Mouse (Mus musculus) lung, postnatal 36 days (tissue): ENCODE data around the gene Znrf3.

Experiments
- DNase-seq: peaks from one replicate; pipeline ENCODE4 v3.0.0; 2022; ENCODE audit warnings: mixed read lengths

Znrf3 gene

GRCm38 (mm10) chr11:5307024-5307905 lies 137.4 kb downstream of the Znrf3 start:
- no peak for DNase-seq

DNA sequence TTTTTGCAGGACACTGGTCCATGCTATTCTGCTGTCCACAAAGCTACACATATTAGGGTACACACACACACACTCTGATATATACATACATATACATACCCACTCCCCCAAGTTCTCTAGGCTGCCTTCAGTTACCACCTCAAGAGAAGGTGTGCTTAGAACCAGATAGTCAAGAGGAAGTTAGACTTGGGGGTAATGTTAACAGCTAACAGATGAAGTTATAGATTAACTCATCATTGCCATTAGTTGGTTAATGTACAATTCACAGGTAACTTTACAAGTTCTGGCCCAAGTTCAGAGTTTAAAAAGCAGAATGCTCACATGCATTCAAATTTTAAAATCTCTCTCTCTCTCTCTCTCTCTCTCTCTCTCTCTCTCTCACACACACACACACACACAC lies 138.6 kb downstream of the Znrf3 start:
- DNase-seq, result no peak

GRCm38 (mm10) chr11:5304526-5304925 lies 140.1 kb downstream of the Znrf3 start:
- DNase-seq, result no peak

DNA sequence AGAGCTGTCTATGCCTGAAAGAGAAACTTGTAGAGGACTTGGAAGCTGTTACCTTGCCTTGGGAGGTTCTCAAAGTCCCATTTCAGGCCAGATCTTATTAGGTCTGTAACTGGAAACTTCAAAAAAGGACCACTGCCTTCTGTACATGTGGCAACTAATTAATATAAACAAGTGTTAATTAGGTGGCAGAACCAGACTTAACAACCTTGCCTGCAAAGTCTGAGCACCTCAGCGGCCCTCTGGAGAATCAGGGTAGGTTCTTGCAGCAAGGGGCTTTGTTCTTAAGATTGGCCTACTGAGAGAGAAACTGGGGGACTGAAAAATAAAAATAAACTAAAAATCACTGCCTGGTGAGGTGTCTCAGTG lies 146.7 kb downstream of the Znrf3 start:
- DNase-seq, result no peak

DNA sequence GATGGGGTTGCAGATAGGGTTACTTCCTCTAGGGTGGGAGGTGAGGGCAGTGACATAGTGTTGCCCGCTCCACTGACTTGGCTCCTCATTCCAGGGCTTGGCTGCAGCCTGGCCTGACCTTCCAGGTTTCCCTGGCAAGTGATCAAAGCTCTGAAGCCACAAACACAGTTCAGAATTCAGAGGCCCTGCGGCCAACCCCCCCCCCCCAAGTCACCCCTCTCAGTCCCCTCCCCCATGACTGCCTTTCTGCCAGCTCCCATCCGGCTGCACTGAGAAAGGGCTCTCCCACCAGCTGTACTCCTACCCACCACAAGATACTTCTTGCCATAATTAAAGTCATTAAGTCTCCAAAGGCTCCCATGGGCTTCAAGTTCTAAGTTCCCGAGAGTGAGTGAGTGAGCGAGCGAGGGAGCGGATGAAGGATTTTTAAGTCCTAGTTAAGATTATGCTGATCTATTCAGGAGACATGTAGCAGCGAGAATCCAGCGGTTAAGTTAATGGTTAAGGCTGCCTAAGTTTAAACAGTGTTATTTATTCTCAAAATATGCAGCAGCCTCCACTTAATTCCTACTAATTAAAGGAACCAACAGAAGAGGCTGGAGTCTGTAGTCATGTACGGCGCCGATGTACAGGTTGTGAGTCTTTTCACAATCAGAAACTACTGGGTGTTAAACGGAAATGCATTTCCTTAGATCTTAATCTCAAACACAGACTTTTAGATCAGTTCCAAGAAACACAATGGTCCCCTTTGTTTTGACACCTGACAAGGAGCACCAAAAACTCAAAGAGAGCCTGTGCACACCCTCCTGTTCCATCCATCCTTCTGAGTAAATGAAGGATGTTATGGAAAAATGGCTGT lies 147.3 kb downstream of the Znrf3 start:
- peak; percentile 66 for DNase-seq

- no peak for DNase-seq
Measured at GRCm38 (mm10) chr11:5296576-5297115, 148.0 kb downstream of the Znrf3 start.

GRCm38 (mm10) chr11:5294805-5295204 lies 149.8 kb downstream of the Znrf3 start:
- DNase-seq, result no peak

DNA sequence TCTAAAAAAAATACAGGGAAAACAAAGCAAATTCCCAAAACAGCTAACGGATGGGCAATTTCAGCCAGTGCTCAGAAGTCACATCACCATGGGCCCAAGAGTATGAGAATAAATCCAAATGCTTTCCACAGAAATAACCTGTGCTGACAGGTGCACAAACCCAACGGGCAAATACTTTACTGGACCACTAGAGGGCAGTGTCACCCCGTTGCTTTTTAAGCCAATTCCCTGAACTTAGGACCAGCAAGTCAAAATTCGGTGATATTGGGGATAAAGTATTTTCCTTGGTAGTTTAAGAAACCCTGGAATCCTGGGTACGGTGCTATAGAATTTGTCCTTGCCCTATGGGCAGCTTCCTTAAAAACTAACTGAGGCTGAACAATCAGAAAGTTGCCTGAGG lies 154.0 kb downstream of the Znrf3 start:
- DNase-seq, result peak; percentile 71

DNA sequence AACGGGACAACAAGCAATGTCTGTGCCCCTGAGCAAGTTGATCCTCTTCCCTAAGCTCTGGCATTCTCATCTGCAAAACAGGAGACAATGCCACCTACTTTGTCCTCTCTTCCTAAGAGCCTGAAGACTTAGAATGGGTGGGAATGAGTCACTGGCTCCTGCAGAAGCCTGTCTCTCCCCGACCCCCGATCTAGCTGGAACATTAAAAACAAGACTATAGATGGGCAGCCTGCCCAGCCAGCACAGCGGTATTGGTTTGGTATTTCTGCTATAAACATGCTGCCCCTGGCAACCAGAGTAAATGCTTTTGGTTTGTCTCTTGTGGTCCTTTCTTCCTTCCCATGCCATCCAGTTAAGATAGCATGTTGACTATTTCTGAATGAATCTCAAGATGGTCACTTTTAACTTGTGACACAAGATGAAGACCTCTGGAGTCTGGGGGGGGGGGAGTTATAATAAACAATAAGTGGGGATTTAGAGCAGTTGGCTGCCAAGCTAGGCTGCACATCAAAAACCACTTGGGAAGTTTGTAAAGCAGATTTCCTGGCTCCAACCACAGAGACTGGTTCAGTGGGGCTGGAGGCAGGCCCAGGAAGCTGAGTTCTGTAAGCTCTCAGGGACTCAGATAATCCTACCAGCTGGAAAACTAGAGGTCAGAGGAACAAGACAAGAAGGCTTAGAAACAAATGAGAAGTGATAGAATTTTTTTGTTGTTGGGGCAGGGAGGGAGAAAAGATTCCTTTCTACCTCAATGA lies 154.6 kb downstream of the Znrf3 start:
- DNase-seq, result no peak

- no peak for DNase-seq
Measured at GRCm38 (mm10) chr11:5283987-5284386, 160.7 kb downstream of the Znrf3 start.

DNA sequence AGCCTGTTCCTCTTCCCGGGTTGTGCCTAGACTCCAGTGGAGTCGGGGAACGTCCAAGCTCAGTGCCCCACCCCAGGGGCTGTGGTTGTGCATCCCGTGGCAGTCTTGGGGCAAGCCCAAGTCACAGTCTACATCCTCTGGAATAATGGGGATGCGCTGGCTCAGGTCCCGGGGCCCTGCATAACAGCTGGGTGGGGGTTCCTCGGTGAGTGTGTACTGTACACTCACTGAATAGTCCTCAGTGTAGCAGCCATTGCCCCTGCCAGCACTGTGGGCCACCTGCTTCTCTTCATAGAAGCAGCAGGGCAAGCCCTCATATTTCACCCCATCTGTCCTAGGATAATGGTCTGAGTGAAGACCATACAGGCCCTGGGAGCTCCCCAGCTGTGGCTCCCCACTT lies 163.7 kb downstream of the Znrf3 start:
- DNase-seq, result no peak

- no peak for DNase-seq
Measured at GRCm38 (mm10) chr11:5278463-5278862, 166.2 kb downstream of the Znrf3 start.

DNA sequence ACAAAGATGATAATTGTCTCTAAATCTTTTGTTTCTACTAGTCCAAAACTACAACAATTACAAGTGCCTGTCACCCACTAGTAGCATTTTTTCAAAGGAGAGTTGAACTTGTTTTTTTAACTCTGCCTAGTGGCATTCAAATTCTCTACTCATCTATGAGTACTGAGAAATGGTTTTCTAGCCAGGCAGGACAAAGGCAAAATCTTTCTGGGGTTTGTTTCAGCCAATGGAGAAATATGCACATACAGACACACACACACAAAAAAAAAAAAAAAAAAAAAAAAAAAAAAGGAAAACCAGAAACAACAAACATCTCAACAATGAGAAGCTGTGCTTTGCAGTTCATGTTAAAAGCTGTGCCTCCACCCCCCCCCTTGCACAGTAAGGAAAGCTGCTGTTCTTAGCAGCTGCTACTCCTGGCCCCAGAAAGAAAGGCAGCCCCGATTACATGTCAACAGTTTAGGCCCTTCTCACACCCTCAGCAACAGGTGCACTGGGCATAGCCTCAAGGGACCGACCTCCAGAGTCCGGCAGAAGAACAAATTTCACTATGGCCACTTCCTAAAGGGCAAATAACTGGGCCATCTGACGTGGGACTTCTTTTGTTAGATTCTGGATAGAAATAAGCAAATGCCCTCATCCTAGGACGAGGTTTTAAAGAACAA lies 167.2 kb downstream of the Znrf3 start:
- DNase-seq, result no peak

GRCm38 (mm10) chr11:5275216-5275615 lies 169.4 kb downstream of the Znrf3 start:
- DNase-seq, result no peak

DNA sequence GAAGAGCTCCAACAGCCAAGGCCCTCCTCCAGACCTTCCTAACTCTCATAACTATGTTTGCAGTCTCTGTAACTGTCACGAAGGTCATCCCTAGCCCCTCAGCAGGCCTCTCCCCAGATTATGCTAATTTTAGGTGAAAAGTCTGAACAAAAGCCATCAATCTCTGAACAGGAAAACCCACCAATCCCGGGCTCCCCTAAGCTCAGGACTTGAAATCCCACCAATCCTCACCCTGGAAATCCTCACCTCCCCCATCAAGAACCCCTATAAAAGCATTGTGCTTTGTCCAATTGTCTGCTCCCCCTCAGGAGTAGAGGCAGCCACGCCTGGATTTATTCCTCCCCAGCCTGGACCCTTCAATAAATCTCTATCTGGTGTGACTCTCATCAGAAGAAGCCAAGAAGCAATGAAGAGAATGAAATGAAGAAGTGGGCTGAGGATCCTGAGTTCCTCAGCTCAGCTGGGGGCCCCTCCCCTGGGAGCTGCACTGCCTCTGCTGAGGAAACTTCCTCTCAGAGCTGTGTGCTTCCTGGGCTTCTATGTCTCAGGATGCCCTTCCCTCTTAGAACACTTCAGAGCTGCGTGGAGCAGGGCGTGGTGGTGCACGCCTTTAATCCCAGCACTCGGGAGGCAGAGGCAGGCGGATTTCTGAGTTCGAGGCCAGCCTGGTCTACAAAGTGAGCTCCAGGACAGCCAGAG lies 172.0 kb downstream of the Znrf3 start:
- DNase-seq, result no peak

GRCm38 (mm10) chr11:5272066-5272360 lies 172.6 kb downstream of the Znrf3 start:
- no peak for DNase-seq

DNA sequence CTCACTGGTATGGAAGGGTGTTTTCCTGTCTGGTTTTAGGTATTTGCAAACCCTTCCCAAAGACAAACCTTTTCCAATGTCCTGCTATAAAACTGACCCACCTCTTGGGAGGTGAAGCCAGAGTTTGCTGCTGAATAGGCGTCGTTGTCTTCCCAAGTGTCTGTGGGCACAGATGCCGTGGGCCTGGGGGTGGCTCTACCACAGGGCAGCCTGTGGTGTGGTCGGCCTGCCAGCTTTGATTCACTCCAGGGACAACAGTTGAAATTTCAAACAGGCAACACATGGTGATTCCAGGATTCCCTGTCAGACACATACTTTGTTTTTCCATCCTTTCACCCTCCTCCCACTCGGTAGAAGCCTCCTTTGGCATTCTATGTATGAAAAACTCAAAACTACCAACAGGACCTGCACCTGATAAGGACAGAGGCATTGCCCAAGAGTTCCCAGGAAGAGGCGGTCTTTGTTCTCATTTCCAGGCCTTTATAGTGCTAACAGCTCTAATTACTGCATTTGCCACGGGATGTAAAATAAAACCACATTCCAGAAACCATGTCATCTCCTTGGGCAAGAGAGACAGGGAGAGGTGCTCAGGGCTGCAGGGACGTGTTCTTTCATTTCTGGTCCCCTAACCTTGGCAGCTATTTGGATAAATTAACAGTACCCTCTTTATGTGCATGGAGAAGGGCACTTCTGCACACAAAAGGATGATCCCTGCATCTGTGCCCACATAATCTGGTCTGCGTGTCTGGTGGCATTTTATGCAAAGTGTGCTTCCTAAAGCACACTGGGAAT lies 173.2 kb downstream of the Znrf3 start:
- DNase-seq, result no peak

DNA sequence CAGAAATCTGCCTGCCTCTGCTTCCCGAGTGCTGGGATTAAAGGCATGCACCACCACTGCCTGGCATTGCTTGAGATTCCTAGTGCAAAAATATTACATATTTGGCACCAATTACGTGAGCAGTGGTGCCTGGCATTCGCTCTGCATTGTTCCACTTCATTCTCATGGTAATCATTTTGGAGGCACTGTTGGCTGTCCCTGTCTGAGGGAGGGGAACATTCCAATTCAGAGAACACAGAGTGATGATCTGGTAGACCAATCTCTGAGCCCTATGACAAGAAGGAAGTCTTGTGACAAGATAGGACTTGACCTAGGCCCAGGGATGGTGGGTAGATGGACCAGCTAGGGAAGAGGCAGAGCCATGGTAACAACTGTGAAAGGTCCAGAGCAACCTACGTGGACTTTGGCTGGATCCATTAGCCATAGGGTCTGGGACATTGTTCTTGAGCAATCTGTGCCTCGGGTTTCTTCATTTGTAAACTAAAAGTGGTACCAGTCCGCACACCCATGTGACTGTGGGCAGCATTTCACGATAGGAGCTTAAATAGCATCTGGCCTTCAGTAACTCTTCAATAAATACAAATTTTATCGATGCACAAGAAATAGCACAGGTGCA lies 174.7 kb downstream of the Znrf3 start:
- DNase-seq, result no peak

GRCm38 (mm10) chr11:5265764-5266163 lies 178.9 kb downstream of the Znrf3 start:
- no peak for DNase-seq

GRCm38 (mm10) chr11:5263078-5263730 lies 181.4 kb downstream of the Znrf3 start:
- no peak for DNase-seq
